Mouse (Mus musculus) liver, embryonic 14.5 days (tissue): ENCODE measurements around the gene Inafm1.

Source experiments
- CTCF ChIP-seq: IDR thresholded peaks from 2 replicates; pipeline ENCODE4 v1.5.1; 2016; ENCODE audit warnings: antibody characterized with exemption, low read depth, control low read depth
- EP300 ChIP-seq: IDR thresholded peaks from 2 replicates; pipeline ENCODE4 v1.6.1; 2016; ENCODE audit warnings: antibody characterized with exemption, low read depth

DNA sequence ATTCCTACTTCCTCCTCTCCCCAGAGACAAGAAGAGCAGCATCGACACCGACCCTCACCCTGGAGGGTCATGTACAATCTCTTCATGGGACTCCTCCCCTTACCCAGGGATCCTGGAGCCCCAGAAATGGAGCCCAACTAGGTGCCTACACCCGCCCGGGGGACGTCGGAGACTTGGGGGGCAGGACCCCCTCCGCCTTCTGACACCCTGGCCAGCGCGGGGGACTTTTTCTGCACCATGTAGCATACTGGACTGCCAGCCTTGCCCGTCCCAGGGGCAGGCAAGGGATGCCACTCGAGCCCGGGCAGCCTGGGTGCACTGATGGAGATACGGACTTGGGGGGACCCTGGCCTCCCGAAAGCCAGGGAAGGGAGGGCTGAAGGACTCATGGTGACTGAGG lies 43.7 kb upstream of the Inafm1 start:
- TF ChIP-seq CTCF (no peak), EP300 (no peak)
